In genomic region chr15:96593866-96594265, GRCm38 (mm10) we compare ENCODE assay signal across 11 mouse cellular contexts. TPM values are rescaled to one million over a fixed set of nuclear protein-coding genes. Genes with fewer than 3 reads are reported as not detected.
DNase-seq lines count a peak whose midpoint lies in the region; ATAC-seq and TF ChIP-seq lines count a peak whose summit lies in the region.
"Had no signal": no experiment of that assay in that cellular context is flagged by ENCODE, and none has a peak within 500 bp of the region (broad histone marks: within the 10 kb centered on the region; RNA-seq: fewer than 3 reads in every experiment).

No protein-coding gene starts in this region.

- peaks cover 28% of the 10 kb centered on the region for H3K4me1 ChIP-seq in hindbrain, embryonic 12.5 days
- peaks cover 2% of the 10 kb centered on the region; the same call in 1 of the 2 replicates for H3K4me1 ChIP-seq in hindbrain, embryonic 11.5 days (replicated peaks; ENCODE audit: control insufficient read depth, insufficient read depth, low read length)
- H3K4me1 ChIP-seq in spleen, adult 2 months (ENCODE audit: control insufficient read depth, insufficient read depth, insufficient read length), result peaks cover 17% of the 10 kb centered on the region; the same call in 1 of the 2 replicates
- H3K4me1 ChIP-seq in limb, embryonic 10.5 days, result peaks cover 27% of the 10 kb centered on the region
- peaks cover 8% of the 10 kb centered on the region; the same call in 1 of the 2 replicates for H3K4me1 ChIP-seq in stomach, embryonic 16.5 days (ENCODE audit: control insufficient read depth, insufficient read depth, low read length)

- peaks cover 37% of the 10 kb centered on the region for H3K36me3 ChIP-seq in hindbrain, embryonic 12.5 days
- H3K36me3 ChIP-seq in hindbrain, embryonic 11.5 days (ENCODE audit: control insufficient read depth, insufficient read depth, low read length), result no peaks in the 10 kb centered on the region
- H3K36me3 ChIP-seq in spleen, adult 2 months (ENCODE audit: control insufficient read depth, insufficient read depth, low read length), result peaks cover 3% of the 10 kb centered on the region
- peaks cover 92% of the 10 kb centered on the region for H3K36me3 ChIP-seq in limb, embryonic 10.5 days
- H3K36me3 ChIP-seq in stomach, embryonic 16.5 days (ENCODE audit: control insufficient read depth, insufficient read depth, low read length), result no peaks in the 10 kb centered on the region

- H3K27ac ChIP-seq in hindbrain, embryonic 12.5 days, result peak overlapping the region; percentile 40; the same call in 1 of the 2 replicates
- no peak overlapping the region for H3K27ac ChIP-seq in hindbrain, embryonic 11.5 days (ENCODE audit: low read depth, low read length)
- H3K27ac ChIP-seq in spleen, adult 2 months (ENCODE audit: insufficient read depth, low read length), result peak overlapping the region; percentile 89
- peak overlapping the region; percentile 61 for H3K27ac ChIP-seq in limb, embryonic 10.5 days
- 0 out of 2 replicates have a peak overlapping the region, but pooled peaks have one; percentile 48 for H3K27ac ChIP-seq in stomach, embryonic 16.5 days (ENCODE audit: low read length)
- H3K27ac ChIP-seq: liver, embryonic 12.5 days had no signal

- no peak for ATAC-seq in hindbrain, embryonic 12.5 days (ENCODE audit: low FRiP score)
- ATAC-seq in hindbrain, embryonic 11.5 days (ENCODE audit: low FRiP score), result no peak
- no peak for ATAC-seq in stomach, embryonic 16.5 days (ENCODE audit: insufficient read depth, low FRiP score)
- ATAC-seq: liver, embryonic 12.5 days had no signal

- no peaks in the 10 kb centered on the region for H3K9me3 ChIP-seq in hindbrain, embryonic 12.5 days (replicated peaks)
- H3K9me3 ChIP-seq in hindbrain, embryonic 11.5 days (ENCODE audit: control insufficient read depth, low read length), result no peaks in the 10 kb centered on the region
- H3K9me3 ChIP-seq in limb, embryonic 10.5 days (replicated peaks), result no peaks in the 10 kb centered on the region
- H3K9me3 ChIP-seq in stomach, embryonic 16.5 days (replicated peaks; ENCODE audit: control insufficient read depth, low read length), result no peaks in the 10 kb centered on the region
- H3K9me3 ChIP-seq: liver, embryonic 12.5 days had no signal

- no peak overlapping the region for H3K4me3 ChIP-seq in hindbrain, embryonic 12.5 days
- no peak overlapping the region for H3K4me3 ChIP-seq in hindbrain, embryonic 11.5 days (ENCODE audit: low read depth, low read length)
- no peak overlapping the region; the same call in 1 of the 2 replicates for H3K4me3 ChIP-seq in spleen, adult 2 months (ENCODE audit: extremely low read depth, insufficient read depth, insufficient read length)
- H3K4me3 ChIP-seq in limb, embryonic 10.5 days, result no peak overlapping the region
- no peak overlapping the region for H3K4me3 ChIP-seq in stomach, embryonic 16.5 days (replicated peaks; ENCODE audit: low read length)
- H3K4me3 ChIP-seq: liver, embryonic 12.5 days had no signal

- DNase-seq in hindbrain, embryonic 11.5 days (ENCODE audit: low spot score), result no peak
- no peak for DNase-seq in spleen, adult 2 months (ENCODE audit: low read depth in 1 of 2, low spot score in 2 of 2)
- DNase-seq in spleen, adult 18-20 months, result no peak
- DNase-seq in limb, embryonic 10.5 days (ENCODE audit: low spot score), result no peak
- DNase-seq in adrenal gland, postnatal 36 days, result no peak
- DNase-seq: kidney, adult 18-20 months had no signal

- no peak overlapping the region for H3K4me2 ChIP-seq in hindbrain, embryonic 12.5 days (replicated peaks)
- H3K4me2 ChIP-seq in hindbrain, embryonic 11.5 days (replicated peaks; ENCODE audit: low read depth, low read length), result no peak overlapping the region
- H3K4me2 ChIP-seq in stomach, embryonic 16.5 days (ENCODE audit: low read depth, low read length), result no peak overlapping the region
- H3K4me2 ChIP-seq: liver, embryonic 12.5 days; midbrain, embryonic 11.5 days had no signal

- H3K9ac ChIP-seq in hindbrain, embryonic 12.5 days, result no peak overlapping the region
- no peak overlapping the region for H3K9ac ChIP-seq in hindbrain, embryonic 11.5 days (ENCODE audit: low read depth, low read length)
- H3K9ac ChIP-seq in stomach, embryonic 16.5 days (ENCODE audit: low read length), result no peak overlapping the region
- H3K9ac ChIP-seq: liver, embryonic 12.5 days had no signal

- no peaks in the 10 kb centered on the region for H3K27me3 ChIP-seq in hindbrain, embryonic 12.5 days
- no peaks in the 10 kb centered on the region for H3K27me3 ChIP-seq in hindbrain, embryonic 11.5 days (ENCODE audit: control insufficient read depth, insufficient read depth, low read length)
- no peaks in the 10 kb centered on the region for H3K27me3 ChIP-seq in spleen, adult 2 months (ENCODE audit: control insufficient read depth, insufficient read depth, low read length)
- no peaks in the 10 kb centered on the region for H3K27me3 ChIP-seq in limb, embryonic 10.5 days (ENCODE audit: low read depth, poor library complexity, severe bottlenecking)
- no peaks in the 10 kb centered on the region for H3K27me3 ChIP-seq in stomach, embryonic 16.5 days (ENCODE audit: control insufficient read depth, insufficient read depth, low read length)
- H3K27me3 ChIP-seq: CH12.LX; liver, embryonic 12.5 days had no signal

- WGBS in hindbrain, embryonic 12.5 days, result 88% methylated on average over 7 of the region's 7 CpGs
- 87% methylated on average over 7 of the region's 7 CpGs for WGBS in hindbrain, embryonic 11.5 days
- WGBS in spleen, adult 2 months, result 30% methylated on average over 7 of the region's 7 CpGs
- WGBS in limb, embryonic 10.5 days, result 92% methylated on average over 7 of the region's 7 CpGs
- WGBS in stomach, embryonic 16.5 days, result 67% methylated on average over 7 of the region's 7 CpGs

- TF ChIP-seq CTCF in spleen, adult 2 months (IDR thresholded peaks at IDR 0.05; ENCODE audit: extremely low read depth, insufficient read depth, insufficient read length, insufficient replicate concordance), result no peak

- no peak for TF ChIP-seq POLR2A in spleen, adult 2 months (IDR thresholded peaks at IDR 0.05; ENCODE audit: low read depth, low read length)

RNA-seq across cellular contexts. Expression of gene Slc38a1, which starts 48.8 kb away (rescaled TPM):
- polyA plus RNA-seq in hindbrain, embryonic 12.5 days (2016; fragmentation: Nextera tagmentation; extraction: Ambion mirVana), result 152 and 155 TPM in 2 replicates
- 133 and 149 TPM in 2 replicates for polyA plus RNA-seq in hindbrain, embryonic 11.5 days (2014; fragmentation: Nextera tagmentation; extraction: Ambion mirVana)
- polyA plus RNA-seq in spleen, adult 2 months (2012; rRNA removed), result 44.4 and 61.5 TPM in 2 replicates
- polyA plus RNA-seq in limb, embryonic 10.5 days (2016; fragmentation: Nextera tagmentation; extraction: Ambion mirVana), result 141 and 149 TPM in 2 replicates
- 55.6 and 58.0 TPM in 2 replicates for polyA plus RNA-seq in stomach, embryonic 16.5 days (2015; fragmentation: Nextera tagmentation; extraction: Ambion mirVana)
- 10 to 100 TPM; 27.6 to 41.7 TPM for total RNA-seq in adrenal gland, postnatal 36 days (2021)
